Mouse (Mus musculus) testis, adult 2 months (tissue): ENCODE data around the gene Aldh3a2. TPM values are rescaled to one million over a fixed set of nuclear protein-coding genes. Genes with fewer than 3 reads are reported as not detected.

ENCODE experiments used
- H3K27ac ChIP-seq: fragments of 200-500 bp; 2 replicates; pipeline ENCODE4 v1.5.1; 2012; ENCODE audit warnings: low read depth, low read length; ENCODE audit not compliant: control insufficient read depth, insufficient read depth
- H3K27me3 ChIP-seq: fragments of 200-500 bp; 2 replicates; pipeline ENCODE4 v1.6.1; 2012; ENCODE audit warnings: mild to moderate bottlenecking, low read length, moderate library complexity; ENCODE audit not compliant: control insufficient read depth, insufficient read depth
- H3K36me3 ChIP-seq: fragments of 200-500 bp; 2 replicates; pipeline ENCODE4 v1.6.1; 2012; ENCODE audit warnings: mild to moderate bottlenecking, low read length; ENCODE audit not compliant: control insufficient read depth, insufficient read depth
- H3K4me1 ChIP-seq: fragments of 200-500 bp; 2 replicates; pipeline ENCODE4 v1.6.1; 2012; ENCODE audit warnings: low read length; ENCODE audit not compliant: control insufficient read depth, insufficient read depth
- H3K4me3 ChIP-seq: fragments of 200-500 bp; 2 replicates; pipeline ENCODE4 v1.5.1; 2012; ENCODE audit warnings: low read depth, mild to moderate bottlenecking, low read length, moderate library complexity, mixed read lengths; ENCODE audit not compliant: control insufficient read depth
- CTCF ChIP-seq: fragments of 200-500 bp; IDR thresholded peaks from 2 replicates; pipeline ENCODE4 v1.5.1; 2012; ENCODE audit warnings: low read depth, mild to moderate bottlenecking, inconsistent platforms, low read length, moderate library complexity; ENCODE audit not compliant: control insufficient read depth, insufficient read depth, insufficient replicate concordance
- POLR2A ChIP-seq: fragments of 200-500 bp; IDR thresholded peaks from 2 replicates; pipeline ENCODE4 v1.6.1; 2012; ENCODE audit warnings: low read depth, mild to moderate bottlenecking, inconsistent platforms, low read length, moderate library complexity; ENCODE audit not compliant: control insufficient read depth
- polyA plus RNA-seq: library from polyadenylated mRNA; depleted of rRNA; stranded (reverse); fragments of >200 nt; gene quantifications from 2 replicates; pipeline ENCODE4 v1.2.3, GENCODE M21; 2012

Aldh3a2 gene
- polyA plus RNA-seq, 1 experiment, result 21.3 TPM

- TF ChIP-seq CTCF (no peak), POLR2A (no peak)
- no peaks in the 10 kb centered on the region for H3K27me3 ChIP-seq
- H3K36me3 ChIP-seq, result no peaks in the 10 kb centered on the region; the same call in none of the 2 replicates
- H3K27ac ChIP-seq, result peak overlapping the region; percentile 62
- peaks cover 2% of the 10 kb centered on the region; the same call in 1 of the 2 replicates for H3K4me1 ChIP-seq
- H3K4me3 ChIP-seq, result no peak overlapping the region; the same call in 1 of the 2 replicates
Observed at GRCm38 (mm10) chr11:61300716-61301392, 33.6 kb upstream of the Aldh3a2 start.

GRCm38 (mm10) chr11:61300205-61300604, 32.9 kb upstream of the Aldh3a2 start:
- Histone ChIP-seq H3K4me1 (peaks cover 2% of the 10 kb centered on the region; the same call in 1 of the 2 replicates), H3K4me3 (no peak overlapping the region), H3K27ac (peak overlapping the region; percentile 55; the same call in 1 of the 2 replicates), H3K27me3 (no peaks in the 10 kb centered on the region), H3K36me3 (no peaks in the 10 kb centered on the region; the same call in none of the 2 replicates)
- TF ChIP-seq CTCF (no peak), POLR2A (no peak)

- no peak for TF ChIP-seq POLR2A
- no peak for TF ChIP-seq CTCF
Observed at GRCm38 (mm10) chr11:61297901-61298300, 30.6 kb upstream of the Aldh3a2 start.

GRCm38 (mm10) chr11:61297326-61297725, 30.1 kb upstream of the Aldh3a2 start:
- no peaks in the 10 kb centered on the region; the same call in 1 of the 2 replicates for H3K36me3 ChIP-seq
- peaks cover 2% of the 10 kb centered on the region; the same call in 1 of the 2 replicates for H3K4me1 ChIP-seq
- no peak overlapping the region for H3K27ac ChIP-seq
- H3K4me3 ChIP-seq, result no peak overlapping the region
- H3K27me3 ChIP-seq, result no peaks in the 10 kb centered on the region
- no peak for TF ChIP-seq POLR2A

More at GRCm38 (mm10) chr11:61297901-61298300, 30.6 kb upstream of the Aldh3a2 start:
- Histone ChIP-seq H3K27me3 (no peaks in the 10 kb centered on the region), H3K36me3 (no peaks in the 10 kb centered on the region; the same call in 1 of the 2 replicates), H3K4me1 (peaks cover 2% of the 10 kb centered on the region; the same call in 1 of the 2 replicates), H3K27ac (no peak overlapping the region), H3K4me3 (no peak overlapping the region)

- Histone ChIP-seq H3K36me3 (no peaks in the 10 kb centered on the region), H3K27ac (no peak overlapping the region), H3K27me3 (no peaks in the 10 kb centered on the region), H3K4me1 (peaks cover 2% of the 10 kb centered on the region; the same call in 1 of the 2 replicates), H3K4me3 (no peak overlapping the region)
- TF ChIP-seq POLR2A (no peak), CTCF (no peak)
Observed at GRCm38 (mm10) chr11:61296556-61296955, 29.3 kb upstream of the Aldh3a2 start.

GRCm38 (mm10) chr11:61295556-61295955, 28.3 kb upstream of the Aldh3a2 start:
- Histone ChIP-seq H3K4me3 (no peak overlapping the region), H3K4me1 (no peaks in the 10 kb centered on the region), H3K27me3 (no peaks in the 10 kb centered on the region), H3K36me3 (no peaks in the 10 kb centered on the region), H3K27ac (no peak overlapping the region)
- TF ChIP-seq CTCF (no peak), POLR2A (no peak)

- no peak for TF ChIP-seq POLR2A
- no peak for TF ChIP-seq CTCF
- Histone ChIP-seq H3K4me3 (no peak overlapping the region), H3K4me1 (no peaks in the 10 kb centered on the region), H3K36me3 (no peaks in the 10 kb centered on the region), H3K27me3 (no peaks in the 10 kb centered on the region), H3K27ac (peak overlapping the region; percentile 49)
Observed at GRCm38 (mm10) chr11:61294431-61294830, 27.2 kb upstream of the Aldh3a2 start.
